Mouse (Mus musculus): ENCODE measurements around the gene Bcdin3d. TPM values are rescaled to one million over a fixed set of nuclear protein-coding genes. Genes with fewer than 3 reads are reported as not detected.
"Not testable (repeated sequence)": the region's sequence is repeated elsewhere in the genome, so short reads cannot be mapped to it uniquely, and the experiment has no call there.

The Bcdin3d gene
- total RNA-seq, 4 experiments from 2014 or later: 4.5 to 6.2 (median 6.2) TPM

- no peak for DNase-seq (ENCODE audit: low spot score in 2 of 2)
Measured at GRCm38 (mm10) chr15:99473801-99474575, 542 bp downstream of the Bcdin3d start.

DNA sequence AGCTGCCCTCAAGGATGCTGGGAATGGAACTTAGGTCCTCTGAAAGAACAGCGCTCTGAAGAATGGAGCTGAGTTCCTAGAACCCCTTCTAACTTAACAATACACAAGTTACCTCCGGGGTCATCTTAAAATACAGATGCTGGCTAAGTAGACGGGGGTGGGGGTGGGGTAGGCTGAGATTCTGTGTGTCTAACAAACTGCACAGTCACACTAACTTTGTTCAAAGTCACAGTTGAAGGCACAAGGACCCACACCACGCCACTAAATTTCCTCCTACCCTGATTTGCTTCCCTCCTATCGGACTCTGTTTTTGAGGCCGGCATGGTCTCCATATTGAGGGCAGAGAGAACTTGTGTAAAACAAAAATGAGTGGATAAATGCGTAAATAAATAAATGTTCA, 1.6 kb downstream of the Bcdin3d start:
- DNase-seq (ENCODE audit: low spot score in 2 of 2): no peak

DNA sequence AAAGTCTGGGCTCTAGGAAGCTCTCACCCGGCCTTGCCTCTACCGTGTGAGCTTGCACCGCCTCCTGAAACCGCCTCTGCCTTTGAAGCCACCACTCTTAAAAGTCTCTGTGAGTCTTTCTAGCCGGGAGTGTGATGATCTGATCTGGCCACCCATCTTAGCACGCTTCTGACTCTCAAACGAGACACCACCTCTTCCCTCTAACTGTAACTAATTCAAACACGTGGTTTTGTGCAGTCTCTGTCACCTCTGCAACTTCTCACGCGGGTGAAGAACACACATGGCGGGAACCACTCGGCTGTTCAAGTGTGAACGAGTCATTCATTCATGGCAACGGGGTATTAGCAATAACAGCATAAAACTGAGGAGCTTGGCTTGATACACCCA, 2.9 kb downstream of the Bcdin3d start:
- no peak for DNase-seq (ENCODE audit: low spot score in 2 of 2)

DNA sequence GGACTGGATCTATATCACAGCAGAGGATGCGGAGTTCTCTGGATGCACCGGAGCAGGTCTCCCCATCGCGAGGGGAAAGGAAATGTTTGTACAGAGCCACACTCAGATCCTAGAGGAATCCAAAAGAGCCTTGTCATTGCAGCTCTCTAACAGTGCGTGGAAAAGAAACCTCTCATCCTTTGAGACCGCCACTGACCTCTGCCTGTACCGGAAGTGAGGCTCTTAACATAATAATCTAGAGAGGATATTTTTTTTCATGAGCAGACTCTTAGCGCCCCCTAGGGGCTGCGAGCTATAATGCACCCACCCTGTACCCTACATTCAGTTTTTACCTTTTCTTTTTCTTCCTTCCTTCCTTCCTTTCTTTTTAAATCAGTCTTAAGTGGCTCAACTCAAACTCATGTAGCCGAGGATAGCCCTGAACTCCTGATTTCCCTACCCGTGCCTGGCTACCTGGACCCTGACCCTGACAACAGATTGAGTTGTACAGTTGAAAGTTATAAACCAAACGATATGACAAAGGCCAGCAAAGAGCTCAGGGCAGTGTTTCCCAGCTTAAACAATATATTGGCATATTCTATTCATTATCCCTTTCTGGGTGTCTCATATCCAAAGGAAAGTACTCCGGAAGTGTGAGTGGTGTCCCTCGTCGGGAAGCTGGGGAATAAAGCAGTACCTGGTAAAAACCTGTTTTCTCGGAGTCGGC, 3.4 kb downstream of the Bcdin3d start:
- DNase-seq (ENCODE audit: low spot score in 2 of 2): peak in 1 of 2 experiments; percentile 46

GRCm38 (mm10) chr15:99470224-99470761, 4.2 kb downstream of the Bcdin3d start:
- DNase-seq (ENCODE audit: low spot score in 2 of 2): no peak

DNA sequence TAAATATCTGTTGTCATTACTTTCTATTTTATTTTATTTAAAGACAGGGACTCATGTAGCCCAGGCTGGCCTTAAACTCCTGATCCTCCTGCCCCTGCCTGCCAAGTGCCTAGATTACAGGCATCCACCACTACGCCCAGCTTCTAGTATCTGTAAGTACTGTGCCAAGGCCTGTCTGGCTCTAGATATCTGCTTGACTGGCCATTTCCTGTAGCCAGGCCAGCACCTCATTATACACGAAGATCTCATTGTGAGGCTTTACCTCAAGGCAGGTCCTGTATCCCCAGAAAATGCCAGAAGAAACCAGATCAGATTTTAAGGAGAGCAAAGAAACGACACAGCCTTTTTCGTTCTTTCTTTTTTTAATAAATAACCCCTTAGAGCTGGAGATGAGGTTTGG, 4.8 kb downstream of the Bcdin3d start:
- DNase-seq (ENCODE audit: low spot score in 2 of 2): no peak

- peak; percentile 36 to 70 for DNase-seq (ENCODE audit: low spot score in 2 of 2)
Measured at GRCm38 (mm10) chr15:99469067-99469466, 5.5 kb downstream of the Bcdin3d start.

GRCm38 (mm10) chr15:99463194-99463593, 11.3 kb downstream of the Bcdin3d start:
- no peak for DNase-seq (ENCODE audit: low spot score in 2 of 2)

GRCm38 (mm10) chr15:99457606-99458401, 16.7 kb downstream of the Bcdin3d start, which contains the start of gene Nckap5l:
Gene Nckap5l (minus strand): TSS chr15:99457748.
- DNase-seq (ENCODE audit: low spot score in 2 of 2): peak; percentile 74 to 87

- DNase-seq (ENCODE audit: low spot score in 2 of 2): no peak
Measured at GRCm38 (mm10) chr15:99456963-99457605, 17.4 kb downstream of the Bcdin3d start.

GRCm38 (mm10) chr15:99456338-99456962, 18.1 kb downstream of the Bcdin3d start:
- no peak for DNase-seq (ENCODE audit: low spot score in 2 of 2)

DNA sequence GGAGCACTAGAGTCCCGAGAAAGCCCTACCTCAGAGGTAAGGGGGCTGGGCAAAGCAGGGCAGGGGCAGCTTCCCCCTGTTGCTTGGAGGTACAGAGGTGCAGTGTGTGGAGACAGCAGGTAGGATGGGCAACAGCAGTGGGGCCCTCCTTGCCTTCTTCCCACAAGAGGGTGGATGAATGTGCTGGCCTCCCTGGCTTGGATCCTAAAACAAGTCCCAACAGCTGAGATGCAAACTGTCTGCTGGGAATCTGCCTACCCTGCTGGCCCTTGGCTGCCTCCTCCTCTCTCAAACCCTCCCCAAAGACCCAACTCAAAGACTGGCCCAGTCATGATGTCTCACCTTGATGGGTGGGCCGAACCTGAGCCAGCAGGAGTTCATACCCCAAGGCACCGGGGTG, 19.1 kb downstream of the Bcdin3d start:
- DNase-seq (ENCODE audit: low spot score in 2 of 2): no peak

DNA sequence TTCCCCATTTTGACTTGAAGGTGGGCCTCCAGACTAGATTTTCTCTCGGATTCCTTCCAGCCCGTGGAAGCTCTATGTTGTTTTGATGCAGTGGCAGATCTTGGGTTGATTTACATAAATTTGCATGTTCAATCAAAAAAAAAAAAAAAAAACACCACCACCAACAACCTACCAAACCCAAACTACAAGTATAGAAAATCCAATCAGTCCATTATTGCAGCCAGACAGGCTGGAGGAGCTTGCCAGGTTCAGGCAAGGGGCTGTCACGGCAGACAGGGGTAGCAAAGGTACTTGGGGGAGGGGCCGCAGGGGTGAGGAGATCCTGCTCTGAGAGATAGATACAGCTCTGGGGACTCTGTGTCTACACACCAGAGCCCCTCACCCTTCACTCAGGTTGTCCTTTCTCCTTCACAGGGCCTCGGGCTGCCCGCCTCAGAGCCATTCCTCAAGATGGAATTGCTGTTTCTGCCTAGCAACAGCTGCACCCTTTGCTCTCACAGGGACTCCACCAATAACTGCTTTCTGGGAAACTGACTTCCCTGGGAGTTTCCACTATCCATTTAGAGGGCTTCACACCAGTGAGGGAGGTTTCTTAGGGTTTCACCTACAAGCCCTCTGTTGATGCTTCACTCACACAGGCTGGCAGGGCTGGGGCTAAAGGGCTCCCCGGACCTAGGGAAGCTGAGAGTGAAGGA, 19.8 kb downstream of the Bcdin3d start:
- DNase-seq (ENCODE audit: low spot score in 2 of 2): no peak

DNA sequence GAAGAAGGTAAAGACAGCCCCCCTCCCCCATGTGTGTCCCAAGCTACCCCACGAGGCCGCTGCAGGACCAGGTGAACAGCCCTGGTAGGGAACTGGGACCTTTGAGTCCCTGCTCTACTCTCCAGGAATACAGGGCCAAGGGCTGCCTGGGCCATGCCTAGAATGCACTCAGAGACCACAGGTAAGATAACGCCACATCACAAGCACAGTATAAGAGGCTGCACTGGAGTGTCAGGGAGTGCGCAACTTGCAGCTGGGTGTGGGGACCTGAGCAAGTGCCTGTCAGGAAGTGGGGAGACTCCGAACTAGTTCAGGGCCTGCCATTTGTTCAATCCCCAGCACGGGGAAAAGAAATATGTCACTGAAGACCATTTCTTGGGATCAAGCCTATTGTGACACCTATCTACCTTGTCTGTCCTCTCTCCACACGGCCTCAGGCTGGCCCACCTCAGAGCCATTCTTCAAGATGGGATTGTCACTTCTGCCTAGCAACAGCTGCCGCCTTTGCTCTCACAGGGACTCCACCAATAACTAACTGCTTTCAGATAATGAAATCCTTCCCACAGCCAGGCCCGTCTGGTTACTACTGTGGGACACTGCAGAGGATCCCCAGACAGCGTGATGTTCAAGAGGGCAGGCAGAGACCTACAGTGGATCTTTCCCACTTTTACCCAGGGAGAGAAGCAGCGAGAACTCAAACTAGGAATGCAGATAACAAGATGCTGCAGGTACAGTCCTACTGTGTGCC, 21.2 kb downstream of the Bcdin3d start:
- no peak for DNase-seq (ENCODE audit: low spot score in 2 of 2)

GRCm38 (mm10) chr15:99449751-99450280, 24.7 kb downstream of the Bcdin3d start:
- no peak for DNase-seq (ENCODE audit: low spot score in 2 of 2)

- DNase-seq (ENCODE audit: low spot score in 2 of 2): no peak
Measured at GRCm38 (mm10) chr15:99449131-99449750, 25.3 kb downstream of the Bcdin3d start.

DNA sequence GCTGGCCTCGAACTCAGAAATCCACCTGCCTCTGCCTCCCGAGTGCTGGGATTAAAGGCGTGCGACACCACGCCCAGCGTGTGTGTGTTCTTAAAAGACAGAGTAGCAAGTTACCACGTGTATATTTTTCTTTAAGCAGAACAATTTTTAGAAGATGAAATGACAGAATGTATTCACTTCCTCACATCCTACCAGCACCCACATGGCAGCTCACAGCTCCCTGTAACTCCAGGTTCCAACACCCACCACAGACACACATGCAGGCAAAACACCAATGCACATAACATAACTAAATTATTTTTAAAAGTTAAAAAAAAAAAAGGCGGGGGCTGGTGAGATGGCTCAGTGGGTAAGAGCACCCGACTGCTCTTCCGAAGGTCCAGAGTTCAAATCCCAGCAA, 28.4 kb downstream of the Bcdin3d start:
- DNase-seq (ENCODE audit: low spot score in 2 of 2): not testable (repeated sequence)

DNA sequence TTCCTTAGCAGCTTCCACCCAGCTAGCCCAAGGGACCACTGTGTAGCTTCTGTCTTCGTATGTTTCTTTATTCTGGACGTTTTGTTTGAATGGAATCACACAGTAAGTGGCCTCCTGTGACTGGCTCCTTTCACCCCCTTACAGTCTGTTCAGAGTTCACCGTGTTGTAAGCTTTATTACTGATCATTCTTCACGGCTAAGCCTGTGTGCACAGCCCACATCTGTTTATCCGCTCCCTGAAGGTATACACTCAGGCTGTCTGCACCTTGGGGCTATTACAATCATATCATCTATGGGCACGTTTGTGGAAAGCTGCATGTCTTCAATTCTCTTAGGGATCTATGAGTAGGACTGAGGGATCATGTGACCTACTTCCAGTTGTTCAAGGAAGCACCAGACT, 29.0 kb downstream of the Bcdin3d start:
- DNase-seq (ENCODE audit: low spot score in 2 of 2): no peak

DNA sequence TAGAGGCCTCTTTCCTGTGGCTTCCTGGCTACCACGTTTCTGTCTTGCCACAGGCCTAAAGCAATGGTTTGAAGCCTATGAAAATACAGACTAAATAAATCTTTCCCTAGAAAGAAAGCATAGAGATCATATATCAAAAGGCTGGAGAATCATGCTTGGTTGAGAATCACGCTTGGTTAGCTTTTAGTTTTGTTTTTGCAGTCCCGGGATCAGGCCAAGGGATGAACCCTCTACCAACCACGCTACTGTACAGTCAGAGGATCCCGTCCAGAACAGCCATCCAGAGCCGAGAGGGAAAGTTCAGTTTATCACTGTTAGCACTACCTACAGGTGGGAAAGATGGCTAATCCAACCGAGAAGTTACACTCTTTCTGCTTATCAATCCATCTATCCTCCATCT, 32.2 kb downstream of the Bcdin3d start:
- no peak for DNase-seq (ENCODE audit: low spot score in 2 of 2)
